Mouse (Mus musculus): ENCODE measurements around the gene Il25.
"Not testable (repeated sequence)": the region's sequence is repeated elsewhere in the genome, so short reads cannot be mapped to it uniquely, and the experiment has no call there.

Il25 gene

DNA sequence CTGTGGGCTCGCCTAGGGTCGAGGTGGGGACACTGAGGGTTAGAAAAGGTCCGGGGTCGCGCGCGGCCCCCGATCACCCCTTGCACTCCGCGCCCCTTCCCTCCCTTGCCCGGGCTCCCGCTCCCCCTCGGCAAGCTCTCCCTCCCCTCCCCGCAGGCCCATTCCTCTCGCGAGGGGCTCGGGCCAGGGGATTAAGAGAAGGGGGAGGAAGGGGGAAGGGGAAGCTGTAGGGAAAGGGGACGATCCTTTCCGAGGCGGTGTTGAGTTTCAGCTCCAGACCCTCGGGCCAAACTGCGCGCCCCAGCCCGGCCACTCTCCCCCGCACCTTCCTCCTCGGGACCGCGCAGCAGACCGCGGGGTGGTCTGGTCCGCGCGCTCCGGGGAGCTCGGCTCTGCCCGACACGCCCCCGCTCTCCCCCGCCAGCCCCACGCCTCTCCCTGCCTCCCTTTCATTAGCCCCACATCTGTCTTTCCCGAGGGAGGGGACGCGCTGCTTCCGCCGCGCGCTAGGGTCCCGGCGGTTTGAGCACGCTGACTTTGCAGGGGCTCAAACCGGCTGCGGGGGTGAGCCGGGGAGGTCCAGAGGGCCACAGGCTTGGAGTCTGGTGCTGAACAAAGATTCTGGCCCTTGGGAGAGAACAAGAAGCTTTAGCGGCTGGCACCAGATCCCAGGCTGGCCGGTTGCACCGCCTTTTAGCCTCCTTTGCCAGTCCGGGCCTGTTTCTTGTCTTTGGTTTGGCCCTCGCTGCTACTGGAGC, 5.9 kb upstream of the Il25 start:
- DNase-seq (ENCODE audit: low read depth) = no peak

DNA sequence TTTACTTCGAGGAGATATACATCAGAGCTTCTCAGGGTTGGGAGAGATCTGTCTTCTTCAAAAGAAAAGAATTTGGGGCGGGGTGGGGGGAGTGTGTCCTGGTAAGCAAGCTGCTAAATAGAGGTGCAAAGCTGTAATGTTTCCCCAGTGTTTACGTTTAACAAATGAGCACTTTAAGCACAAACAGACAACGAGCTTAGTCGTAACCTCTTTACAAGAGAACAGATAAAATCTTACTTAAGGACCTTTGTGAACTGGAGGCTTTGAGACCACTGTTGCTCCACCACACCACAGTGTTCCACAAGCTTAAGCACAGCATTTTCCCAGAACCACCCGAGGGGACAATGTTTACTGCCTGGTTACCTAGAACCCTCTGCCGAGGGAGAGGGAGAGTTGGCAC, 5.2 kb upstream of the Il25 start:
- DNase-seq (ENCODE audit: low read depth) = no peak

DNA sequence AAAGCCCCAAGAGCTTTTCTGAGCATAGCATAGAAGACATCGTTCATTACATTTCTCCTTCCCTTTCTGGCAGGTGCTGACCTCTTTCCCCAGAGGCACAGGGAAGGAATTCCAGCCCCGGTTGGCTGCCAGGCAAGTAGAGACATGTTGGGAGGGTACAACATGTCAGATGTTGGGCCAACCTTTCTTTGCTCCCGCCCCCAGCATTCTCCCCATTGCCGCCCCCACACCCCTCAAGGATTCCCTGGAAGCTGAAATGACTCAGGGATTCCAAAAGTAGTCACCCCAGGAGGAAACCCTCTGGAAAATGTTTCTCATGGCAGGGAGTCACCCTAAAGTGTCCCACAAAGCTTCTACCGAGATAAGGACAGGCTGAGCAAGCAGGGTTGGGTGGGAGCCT, 2.7 kb upstream of the Il25 start:
- DNase-seq (ENCODE audit: low read depth) = peak; percentile 11

DNA sequence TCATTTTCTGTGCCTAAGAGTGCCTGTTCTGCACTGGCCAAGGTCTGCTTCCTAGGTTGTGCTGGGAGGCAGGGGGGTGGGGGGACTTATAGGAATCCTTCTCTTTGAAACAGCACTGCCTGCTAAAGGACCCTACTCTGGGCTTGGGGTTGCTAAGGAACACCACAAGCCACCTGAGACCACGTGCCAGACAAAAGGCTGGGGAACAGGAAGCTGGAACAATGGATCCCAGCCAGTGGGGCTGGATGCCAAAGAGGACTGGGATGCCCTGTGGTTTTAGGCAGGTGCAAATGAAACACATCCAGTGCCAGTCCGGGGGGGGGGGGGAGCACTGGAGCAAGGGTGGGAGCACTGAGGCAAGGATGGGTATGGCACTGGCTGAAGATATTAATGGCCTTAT, 2.1 kb upstream of the Il25 start:
- DNase-seq (ENCODE audit: low read depth) = no peak

DNA sequence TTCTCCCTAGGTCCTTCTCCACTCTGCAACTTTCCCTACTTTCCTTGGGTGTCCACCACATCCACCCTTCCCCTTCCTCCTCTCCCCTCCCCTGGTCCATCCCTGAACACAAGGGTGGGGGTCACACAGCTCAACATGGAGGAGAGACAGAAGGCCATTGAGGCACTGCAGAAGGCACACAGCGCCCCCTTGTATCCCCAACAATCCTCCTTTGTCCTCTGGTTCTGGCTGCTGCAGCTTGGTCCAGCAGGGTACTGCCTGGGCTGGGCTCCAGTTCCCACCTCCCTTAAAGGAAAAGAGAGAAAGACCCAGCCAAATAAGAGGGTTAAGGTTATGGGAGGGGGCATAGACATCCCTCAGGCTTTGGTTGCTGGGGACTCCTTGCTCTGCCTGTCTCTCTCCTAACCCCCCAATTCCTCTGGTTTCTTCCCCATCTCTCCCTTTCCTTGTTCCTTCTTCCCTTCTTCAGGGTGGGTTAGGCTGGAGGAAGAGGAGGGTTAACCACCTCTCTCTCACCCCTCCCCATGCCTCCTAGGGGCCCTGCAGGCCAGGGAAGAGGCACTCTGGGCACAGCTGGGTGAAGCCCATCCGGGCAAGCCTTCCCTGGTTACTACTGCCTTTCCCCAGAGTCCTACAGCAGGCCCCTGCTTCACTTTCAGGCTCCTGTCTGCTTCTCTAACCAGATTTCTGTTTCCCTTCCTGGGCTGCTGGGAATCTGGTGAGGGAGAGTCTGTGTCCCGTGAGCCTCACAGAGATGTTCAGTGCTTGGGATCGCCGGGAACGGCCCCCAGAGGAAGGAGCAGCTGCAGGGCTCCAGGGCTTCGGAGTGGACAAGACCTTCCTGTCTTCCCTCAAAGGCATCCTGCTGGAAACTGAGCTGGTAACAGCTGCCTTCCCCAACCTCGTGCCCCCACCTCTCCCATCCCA, 3.7 kb downstream of the Il25 start, which contains the start of gene Cmtm5:
Cmtm5 (plus strand) TSS at position 358 of the 927 bp plus-strand sequence.
- DNase-seq (ENCODE audit: low read depth) = no peak

DNA sequence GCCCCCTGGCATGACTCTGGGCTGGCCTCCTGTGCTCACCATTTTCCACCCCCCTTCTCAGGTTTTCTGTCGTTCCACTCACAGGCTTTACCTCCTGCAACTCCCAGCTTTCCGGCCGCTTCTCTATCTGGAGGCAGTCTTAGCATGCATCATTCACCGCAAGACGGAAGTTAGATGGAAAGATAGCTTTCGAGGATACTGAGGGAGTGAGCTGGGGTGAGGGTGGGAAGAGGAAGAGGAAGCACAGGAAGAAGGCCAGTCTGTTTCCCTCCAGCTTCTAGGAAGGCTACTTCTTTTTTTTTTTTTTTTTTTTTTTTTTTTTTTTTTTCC, 4.3 kb downstream of the Il25 start:
- DNase-seq (ENCODE audit: low read depth) = no peak

DNA sequence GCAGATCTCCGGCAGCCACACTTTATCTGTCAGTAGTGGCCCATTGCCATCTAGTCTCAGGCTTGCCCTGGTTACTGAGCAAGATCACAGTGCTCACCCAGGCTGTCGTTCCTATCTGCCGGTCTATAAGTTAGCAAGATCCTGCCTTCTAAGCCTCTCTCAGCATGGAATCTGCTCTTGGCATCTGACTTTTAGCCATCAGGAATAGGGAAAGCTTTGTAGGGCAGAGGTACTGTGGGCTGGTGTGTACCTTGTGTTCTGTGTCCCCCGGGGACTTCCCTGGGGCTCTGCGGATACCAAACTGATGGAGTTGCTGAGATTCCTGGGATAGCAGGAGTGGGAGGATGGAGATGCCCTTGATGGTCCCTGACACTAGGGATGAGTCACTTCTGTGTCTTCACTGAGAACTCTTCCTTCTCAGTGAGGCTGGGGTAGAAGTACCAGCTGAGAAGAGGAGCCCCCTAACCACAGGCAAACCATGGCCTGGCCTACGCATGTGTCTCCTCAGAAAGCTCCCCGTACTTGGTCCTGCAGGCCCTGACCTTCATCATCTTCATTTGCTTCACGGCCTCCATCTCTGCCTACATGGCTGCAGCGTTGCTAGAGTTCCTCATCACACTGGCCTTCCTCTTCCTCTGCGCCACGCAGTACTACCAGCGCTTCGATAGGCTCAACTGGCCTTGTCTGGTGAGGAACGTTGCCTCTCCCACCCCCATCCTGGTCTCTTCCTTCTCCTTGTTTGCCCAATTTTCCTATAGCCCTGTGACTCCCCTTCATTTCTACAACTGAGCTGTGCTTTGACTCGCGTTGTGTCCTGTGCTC, 5.1 kb downstream of the Il25 start:
- no peak for DNase-seq (ENCODE audit: low read depth)

DNA sequence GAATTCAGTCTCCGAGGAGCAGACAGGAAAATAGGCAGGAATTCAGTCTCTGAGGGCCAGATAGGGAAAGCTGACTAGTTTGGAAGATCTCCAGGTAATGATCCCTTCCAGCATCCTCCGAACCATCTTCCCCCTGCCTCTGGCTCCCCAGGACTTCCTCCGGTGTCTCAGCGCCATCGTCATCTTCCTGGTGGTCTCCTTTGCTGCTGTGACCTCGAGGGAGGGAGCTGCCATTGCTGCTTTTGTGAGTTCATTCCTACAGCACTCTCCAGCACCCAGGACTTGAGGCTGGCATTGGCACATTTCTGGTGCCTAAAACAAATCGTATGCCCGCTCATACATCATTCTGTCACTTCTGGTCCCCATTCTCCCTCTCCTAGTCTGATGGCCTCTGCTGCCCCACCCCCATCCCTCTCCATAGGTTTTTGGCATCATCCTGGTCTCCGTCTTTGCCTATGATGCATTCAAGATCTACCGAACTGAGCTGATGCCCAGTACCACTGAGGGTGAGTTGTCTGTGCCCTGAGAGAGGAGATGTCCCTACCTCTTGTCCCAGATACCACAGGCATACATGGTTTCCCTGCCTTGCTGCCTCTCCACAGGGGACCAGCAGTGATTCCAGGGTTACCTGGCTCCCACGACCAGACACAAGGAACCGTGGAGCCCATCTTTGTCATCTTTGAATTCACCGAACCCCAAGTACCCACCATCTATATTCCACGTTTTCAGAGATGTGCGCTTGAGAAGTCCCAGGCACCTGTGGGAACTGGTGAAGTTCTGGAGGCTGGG, 6.1 kb downstream of the Il25 start:
- no peak for DNase-seq (ENCODE audit: low read depth)

DNA sequence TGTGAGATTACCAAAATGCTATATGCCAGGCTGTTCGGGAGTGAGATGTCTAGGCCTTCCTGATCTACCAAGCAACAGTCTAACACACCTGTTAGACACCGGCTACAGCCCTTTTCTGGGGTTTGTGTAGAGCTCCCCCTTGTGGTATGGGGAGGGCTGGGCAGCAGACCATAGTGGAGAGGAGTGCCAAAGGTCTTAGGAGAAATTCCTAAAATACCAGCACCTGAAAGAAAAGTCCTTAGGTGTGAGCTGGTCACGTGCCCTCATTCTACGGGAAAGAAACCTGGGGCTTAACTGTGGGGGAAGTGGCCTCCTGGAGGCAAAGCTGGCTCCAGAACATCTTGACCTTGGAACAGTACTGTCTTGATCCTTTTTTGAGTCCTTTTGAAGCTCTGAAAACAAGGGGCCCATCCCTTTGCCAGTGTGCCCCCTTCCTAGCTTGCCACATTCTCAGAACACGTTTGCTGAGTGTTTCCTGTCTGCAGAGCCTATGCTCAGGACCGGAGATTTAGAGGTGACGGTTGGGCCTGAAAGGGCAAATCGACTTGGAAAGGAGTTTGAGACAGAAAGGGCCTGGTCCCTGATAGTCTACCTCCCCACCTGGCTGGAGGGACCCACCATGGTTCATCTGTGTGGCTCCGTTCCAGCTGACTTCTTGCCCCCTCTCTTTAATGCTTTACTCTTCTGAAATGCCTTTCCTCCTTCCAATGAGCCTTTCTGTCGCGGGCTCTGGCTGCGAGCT, 7.1 kb downstream of the Il25 start:
- DNase-seq (ENCODE audit: low read depth) = peak; percentile 76

DNA sequence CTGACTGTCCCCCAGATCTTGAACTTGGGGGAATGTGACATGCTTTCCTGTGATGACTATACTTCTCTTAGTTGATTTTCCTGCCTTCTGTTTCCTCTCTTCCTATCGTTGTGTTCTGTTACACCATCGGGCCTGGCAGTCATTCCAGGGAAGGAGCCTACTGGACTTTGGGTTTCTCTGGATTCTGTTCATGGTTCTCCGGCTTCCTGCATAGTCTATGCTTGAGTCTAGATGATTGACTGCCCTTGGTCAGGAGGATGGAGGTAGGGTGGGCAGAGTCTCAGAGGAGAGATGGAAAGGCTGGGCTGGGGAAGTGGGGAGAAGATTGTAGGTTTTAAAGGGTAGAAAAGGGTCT, 7.7 kb downstream of the Il25 start:
- no peak for DNase-seq (ENCODE audit: low read depth)

DNA sequence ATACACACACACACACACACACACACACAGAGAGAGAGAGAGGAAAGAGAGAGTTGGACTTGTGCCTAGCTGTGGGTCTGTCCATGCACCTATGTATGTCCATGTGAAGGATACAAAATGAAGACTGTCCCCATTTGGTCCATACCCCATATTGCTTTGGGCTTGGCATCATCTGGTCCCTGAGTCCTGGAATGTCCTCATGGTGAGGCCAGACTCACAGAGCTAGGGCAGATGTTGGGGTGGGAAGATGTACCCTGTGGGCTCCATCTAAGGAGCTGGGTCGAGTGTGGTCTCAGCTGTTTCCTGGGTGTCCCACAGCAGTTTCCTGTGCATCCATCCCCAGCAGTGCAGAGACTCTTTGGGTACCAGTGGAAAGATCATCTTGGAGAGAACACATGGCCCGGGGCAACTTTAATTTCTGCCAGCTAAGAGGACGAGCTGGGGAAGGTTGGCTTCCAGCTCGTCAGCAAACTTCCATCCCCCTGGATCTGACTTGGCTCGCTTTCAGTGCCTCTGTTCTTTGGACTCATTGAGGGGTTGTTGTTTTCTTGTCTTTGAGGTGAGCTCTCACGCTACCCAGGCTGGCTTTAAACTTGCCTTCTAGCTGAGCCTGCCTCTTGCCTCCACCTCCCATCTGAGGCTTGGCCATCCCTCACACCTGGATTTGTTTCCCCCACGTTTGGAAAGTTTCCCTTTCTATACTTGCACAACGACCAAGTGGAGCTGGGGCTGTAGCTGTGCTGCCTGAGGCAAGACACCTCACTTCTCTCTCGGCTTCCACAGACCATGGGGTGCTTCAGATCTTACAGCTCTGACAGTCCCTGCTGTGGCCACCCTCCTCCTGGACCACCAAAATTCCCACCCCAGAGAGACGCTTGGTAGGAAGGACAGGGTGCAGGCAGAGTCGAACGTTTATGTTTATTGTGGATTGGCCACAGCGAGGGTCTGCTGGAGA, 8.8 kb downstream of the Il25 start:
- DNase-seq (ENCODE audit: low read depth) = no peak

DNA sequence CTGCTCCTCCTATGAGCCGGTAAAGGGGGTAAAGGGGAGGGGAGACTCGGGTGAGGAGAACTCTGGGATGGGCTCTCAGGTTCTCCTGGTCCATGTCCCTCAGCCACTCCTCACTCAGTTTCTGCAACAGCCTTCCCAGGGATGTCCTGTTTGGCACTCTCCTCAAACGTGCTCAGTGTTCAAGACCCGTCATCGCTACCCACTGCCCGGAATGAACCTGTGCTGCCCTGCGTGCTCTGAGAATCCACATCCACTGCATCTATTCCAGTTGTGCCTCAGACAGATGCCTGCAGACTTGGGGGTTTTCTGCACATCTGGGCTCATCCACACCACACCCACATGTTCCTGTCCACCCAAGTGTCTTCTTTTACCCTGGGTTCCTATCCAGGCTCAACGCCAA, 10.0 kb downstream of the Il25 start:
- DNase-seq (ENCODE audit: low read depth) = no peak

DNA sequence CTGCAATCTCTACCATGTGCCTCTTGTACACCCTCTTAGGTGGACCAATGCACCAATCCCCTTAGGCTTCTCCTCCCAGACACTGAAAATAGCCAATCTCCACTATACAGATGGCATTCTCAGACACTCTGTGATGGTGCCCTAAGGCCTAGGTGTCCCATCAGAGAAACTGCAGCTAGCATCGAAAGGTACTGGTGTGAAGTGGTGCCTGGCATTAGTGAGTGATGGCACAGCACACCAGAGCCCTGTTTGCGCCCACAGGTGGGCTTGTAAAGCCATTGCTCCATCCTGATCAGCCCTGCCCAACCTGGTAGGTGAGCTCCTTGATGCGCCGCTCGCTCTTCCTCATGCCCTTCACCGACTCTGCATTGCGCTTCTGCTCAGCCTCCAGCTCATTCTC, 11.5 kb downstream of the Il25 start:
- no peak for DNase-seq (ENCODE audit: low read depth)

DNA sequence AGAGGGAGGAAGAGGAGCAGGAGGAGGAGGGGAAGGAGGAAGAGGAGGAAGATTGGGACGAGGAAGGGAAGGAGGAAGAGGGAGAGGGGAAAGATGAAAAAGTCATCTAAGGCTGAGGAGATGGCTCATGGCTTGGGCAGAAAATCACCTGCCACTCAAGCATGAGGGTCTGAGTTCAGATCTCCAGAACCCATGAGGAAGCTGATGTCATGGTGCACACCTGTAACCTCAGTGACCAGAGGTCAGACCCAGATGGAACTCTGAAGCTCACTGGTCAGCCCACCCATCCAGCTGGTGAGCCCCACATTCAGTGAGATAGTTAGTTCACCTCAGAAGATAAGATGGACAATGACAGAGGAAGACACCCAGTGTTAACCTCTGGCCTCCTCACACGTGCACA, 12.4 kb downstream of the Il25 start:
- no peak for DNase-seq (ENCODE audit: low read depth)

DNA sequence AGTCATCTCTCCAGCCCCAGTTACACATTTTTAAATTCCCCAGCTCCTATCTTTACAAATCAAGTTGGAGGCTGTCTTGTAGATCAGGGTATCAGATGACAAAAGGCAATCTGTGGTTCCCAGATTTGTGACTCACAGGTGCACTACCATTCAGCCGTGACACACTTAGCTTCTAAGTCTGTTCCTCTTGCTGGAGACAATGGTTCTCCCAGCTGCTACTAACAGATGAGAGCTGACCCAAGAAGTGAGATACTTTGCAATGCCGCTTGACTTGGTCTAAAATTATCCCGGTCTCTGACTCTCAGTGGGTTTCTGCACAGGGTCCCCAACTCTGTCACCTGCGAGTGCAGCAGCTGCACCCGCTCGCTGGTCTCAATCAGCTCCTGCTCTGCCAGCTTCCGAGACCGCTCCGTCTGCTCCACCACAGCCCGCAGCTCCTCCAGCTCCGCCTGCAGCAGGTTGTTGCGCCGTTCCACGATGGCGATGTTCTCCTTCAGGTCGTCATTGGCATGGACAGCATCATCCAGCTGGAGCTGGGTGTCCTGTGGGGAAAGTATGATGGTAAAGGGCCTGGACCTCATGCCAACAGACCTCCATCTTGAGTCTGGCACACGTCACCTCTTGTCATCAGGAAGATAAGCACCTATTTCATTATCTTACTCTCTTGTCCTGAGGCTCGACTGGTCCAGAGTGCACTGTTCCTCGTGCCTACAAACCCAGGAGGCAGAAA, 13.6 kb downstream of the Il25 start:
- no peak for DNase-seq (ENCODE audit: low read depth)

DNA sequence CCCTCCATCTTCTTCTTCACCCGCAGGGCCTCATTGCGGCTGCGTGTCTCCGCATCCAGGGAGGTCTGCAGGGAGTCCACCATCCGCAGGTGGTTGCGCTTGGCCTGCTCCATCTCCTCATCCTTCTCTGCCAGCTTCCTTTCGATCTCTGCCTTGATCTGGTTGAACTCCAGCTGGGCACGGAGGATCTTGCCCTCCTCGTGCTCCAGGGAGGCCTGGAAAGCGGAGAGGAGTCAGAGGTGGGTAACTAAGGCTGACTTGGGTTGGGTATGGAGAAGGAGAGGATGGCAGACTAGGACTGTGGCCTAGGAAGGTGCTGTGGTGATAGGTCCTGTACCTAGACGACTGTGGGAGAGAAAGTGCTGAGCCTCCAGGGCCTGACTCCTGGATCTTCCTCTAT, 14.5 kb downstream of the Il25 start:
- not testable (repeated sequence) for DNase-seq (ENCODE audit: low read depth)

DNA sequence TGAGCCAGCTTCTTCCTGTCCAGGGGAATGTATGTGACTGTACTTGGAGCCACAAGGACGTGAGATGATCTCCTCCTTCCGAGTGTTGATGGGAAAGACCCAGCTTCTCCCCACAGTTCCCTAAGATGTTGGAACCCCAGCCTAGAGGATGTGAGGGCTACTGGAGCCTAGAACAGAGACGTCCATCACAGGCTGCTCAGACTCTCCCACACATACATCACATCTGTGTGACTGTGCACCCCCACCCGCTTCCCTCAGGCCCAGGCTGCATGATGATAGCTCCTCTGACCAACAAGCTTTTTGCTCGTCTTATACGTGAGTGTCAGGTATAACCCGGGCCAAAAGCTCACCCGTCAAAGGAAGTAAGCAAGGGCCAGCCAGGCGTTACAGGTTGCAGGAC, 16.3 kb downstream of the Il25 start:
- no peak for DNase-seq (ENCODE audit: low read depth)

DNA sequence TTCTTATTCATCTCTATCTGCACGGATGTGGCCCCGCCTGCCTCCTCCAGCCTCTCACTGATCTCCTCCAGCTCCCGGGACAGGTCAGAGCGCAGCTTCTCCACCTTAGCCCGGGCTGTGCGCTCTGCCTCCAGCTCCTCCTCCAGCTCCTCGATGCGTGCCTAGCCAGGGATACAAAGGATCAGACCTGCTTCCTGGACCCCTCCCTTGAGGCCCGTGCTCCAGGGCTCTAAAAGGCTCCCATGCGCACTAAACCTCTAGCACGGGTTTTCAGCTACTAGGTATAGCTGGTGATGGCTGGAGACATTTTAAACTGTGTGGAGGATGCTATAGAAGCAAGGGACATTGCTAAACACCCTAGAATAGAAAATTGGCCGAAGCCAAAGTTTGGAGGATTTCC, 18.0 kb downstream of the Il25 start:
- no peak for DNase-seq (ENCODE audit: low read depth)

DNA sequence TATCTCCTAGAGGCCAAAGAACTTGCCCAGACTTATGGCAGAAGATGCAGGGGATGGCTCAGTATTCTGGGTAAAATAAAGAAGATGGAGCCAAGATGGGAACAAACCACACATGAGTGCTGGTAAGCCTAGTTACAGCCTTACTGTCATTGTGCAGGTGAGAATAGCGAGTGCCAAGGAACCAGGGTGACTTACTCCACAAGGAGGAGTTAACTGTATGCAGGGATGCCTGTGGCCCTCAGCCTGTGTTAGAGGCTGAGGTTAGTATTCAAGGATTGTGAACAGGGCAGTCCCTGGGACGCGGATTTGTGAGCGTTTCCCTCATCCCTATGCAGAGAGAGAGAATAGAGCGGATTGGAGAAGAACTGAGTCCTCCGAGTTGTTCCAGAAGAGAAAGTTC, 19.1 kb downstream of the Il25 start:
- no peak for DNase-seq (ENCODE audit: low read depth)

Data from NIH3T3 (cell line).